Mouse (Mus musculus) layer of hippocampus, postnatal 25 days (tissue): ENCODE results near the gene Rad9a. TPM values are rescaled to one million over a fixed set of nuclear protein-coding genes. Genes with fewer than 3 reads are reported as not detected.

ENCODE experiments used
- DNase-seq, 2 experiments: peaks; one replicate each; pipeline ENCODE4 v3.0.0; 2022; ENCODE audit warnings: mixed read lengths in 2 of 2, low spot score in 1 of 2; ENCODE audit errors: extremely low spot score in 1 of 2
- total RNA-seq, 2 experiments: library from RNA; stranded (reverse); gene quantifications; 2 replicates each; pipeline ENCODE4 v1.2.3; 2021

The Rad9a gene
- total RNA-seq, 2 experiments from 2014 or later, result 7.4 to 8.2 TPM

DNA sequence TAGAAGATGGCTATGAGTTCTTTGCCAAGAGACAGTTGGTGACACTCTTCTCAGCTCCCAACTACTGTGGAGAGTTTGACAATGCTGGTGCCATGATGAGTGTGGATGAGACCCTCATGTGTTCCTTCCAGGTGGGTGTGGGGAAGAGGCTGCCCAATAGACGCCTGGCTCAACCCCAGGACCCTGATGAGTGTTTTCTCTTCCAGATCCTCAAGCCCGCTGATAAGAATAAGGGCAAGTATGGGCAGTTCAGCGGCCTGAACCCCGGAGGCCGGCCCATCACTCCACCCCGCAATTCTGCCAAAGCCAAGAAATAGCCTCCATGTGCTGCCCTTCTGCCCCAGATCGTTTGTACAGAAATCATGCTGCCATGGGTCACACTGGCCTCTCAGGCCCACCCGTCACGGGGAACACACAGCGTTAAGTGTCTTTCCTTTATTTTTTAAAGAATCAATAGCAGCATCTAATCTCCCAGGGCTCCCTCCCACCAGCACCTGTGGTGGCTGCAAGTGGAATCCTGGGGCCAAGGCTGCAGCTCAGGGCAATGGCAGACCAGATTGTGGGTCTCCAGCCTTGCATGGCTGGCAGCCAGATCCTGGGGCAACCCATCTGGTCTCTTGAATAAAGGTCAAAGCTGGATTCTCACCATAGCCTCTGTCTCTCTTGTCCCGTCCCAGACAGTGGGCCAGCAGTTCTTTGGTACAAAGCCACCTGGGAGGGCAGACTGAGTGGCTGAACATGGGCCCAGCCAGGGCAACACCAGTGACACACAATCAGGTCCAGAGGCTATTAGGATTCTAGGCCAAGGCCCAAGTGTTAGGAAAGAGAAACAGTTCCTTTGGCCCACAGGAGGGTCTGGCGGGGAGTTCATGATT lies 6.4 kb downstream of the Rad9a start:
- no peak for DNase-seq

GRCm38 (mm10) chr19:4194021-4194724 lies 7.3 kb downstream of the Rad9a start:
- no peak for DNase-seq

GRCm38 (mm10) chr19:4193129-4193528 lies 8.3 kb downstream of the Rad9a start:
- no peak for DNase-seq

DNA sequence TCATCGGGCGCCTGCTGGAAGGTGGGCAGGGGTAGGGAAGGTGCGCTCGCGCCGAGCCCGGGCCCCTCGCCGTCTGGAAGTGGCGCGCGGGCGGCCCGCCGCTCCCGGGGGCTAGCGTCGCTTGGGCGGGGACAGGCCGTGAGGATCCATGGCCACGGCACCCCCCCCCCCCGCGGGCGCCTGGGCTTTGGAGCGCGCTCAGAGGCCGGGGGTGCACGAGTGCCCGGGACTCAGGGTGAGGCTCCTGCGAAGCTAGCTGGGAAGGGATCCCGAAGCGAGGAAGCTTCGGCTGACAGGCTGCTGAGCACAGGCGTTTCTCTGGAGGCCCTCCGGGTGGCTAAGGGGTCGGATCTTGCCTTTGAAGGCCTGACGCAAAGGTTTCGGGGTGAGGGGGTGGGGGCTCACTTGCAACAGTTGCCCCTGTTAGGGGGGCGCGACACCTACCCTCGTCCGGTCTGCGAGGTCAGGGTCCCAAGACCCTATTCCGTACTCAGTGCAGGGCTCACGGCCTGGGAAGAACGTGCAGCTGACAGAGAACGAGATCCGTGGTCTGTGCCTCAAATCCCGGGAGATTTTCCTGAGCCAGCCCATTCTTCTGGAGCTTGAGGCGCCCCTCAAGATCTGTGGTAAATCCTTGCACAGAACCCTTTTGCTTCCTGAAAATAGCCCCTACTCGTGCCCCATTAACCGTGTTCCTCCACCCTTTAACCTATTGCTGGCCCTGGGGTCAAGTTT lies 9.0 kb downstream of the Rad9a start:
- no peak for DNase-seq

GRCm38 (mm10) chr19:4191528-4192250 lies 9.8 kb downstream of the Rad9a start, which contains the start of gene Ppp1ca:
Gene Ppp1ca, plus strand, starts transcription at chr19:4192065.
- DNase-seq, result peak; percentile 92 to 95

GRCm38 (mm10) chr19:4190831-4191334 lies 10.6 kb downstream of the Rad9a start, which contains the start of gene Tbc1d10c:
Gene Tbc1d10c, minus strand, starts transcription at chr19:4191284.
- DNase-seq, result no peak

DNA sequence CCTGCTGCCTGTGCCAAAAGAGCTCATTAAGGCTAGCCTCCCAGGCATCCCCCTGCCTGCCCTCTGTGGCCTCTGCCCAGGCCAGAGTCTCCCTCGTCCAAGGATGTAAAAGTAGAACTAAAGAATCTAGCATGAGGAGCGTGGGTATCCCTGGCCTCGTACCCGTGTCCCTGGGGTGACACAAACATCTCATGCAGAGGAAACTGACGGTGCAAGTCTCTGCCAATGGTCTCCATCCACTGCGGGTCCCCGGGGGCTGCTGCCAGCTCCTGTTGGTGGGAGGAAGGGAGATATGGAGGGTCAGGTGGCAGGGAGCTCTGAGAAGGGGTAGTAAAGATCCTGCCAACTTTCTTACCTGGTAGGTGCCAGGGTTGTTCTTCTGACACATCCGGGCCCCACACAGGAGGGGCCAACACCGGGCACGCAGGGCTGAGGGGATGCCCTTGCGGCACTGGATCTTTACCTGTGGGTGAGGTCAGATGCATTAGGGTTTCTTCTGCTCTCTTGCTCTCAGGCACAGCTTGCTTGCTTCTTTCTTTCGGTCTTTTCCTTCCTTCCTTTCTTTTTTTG lies 12.3 kb downstream of the Rad9a start:
- DNase-seq, result no peak

DNA sequence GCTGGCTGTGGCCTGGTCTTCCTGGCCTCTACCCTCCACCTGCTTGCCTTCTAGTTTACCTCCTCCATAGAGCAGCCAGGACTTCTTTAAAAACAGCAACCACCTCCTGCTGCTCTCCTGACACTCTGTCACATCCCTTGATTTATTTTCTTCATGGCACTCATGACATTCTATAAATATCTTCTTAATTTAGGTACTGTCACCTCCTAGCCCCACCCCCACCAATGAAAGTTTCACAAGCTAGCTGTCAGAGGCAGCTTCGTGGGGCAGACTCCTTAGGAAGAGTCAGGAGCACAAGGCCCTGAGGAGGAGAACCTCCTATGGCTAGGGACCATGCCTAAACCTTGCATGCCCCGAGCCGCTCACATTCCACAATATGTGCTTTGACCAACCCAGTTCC lies 14.2 kb downstream of the Rad9a start:
- no peak for DNase-seq

- no peak for DNase-seq
Measured at GRCm38 (mm10) chr19:4184976-4185975, 16.2 kb downstream of the Rad9a start.

DNA sequence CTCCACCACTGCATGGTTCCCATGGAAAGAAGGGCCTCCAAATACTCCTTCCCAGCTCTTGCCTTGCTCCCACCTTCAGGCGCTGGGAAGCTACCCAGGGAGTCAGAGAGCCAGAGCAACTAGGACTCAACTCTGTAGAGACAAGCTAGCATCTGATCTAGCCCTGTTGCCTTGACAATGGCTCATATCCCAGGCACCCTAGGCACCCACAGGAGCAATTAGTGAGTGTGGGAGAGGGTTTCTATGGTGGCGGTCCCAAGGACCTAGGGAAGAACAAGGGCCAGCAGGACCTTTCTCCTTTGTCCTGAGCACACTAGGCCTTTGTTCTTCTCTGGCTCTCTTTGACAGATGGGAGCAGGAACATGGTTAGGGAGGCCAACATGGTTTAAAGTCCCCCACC lies 17.8 kb downstream of the Rad9a start:
- DNase-seq, result no peak

DNA sequence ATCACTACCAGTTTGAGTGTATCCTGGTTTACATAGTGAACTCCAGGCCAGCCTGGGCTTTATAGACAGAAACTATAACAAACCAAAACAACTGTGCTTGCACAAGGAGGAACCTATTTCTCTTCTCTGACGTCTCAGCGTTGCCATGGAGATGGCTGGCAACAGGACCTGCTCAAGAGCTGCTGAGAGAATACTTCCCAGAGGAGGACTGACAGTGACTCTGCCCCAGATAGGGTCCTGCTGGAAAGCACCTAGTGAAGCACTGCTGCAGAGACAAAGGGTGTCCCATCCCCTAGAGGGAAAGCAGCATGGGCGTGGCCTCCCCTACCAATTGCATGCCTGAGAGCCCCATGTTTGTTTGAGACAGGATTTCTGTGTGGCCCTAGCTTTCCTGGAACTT lies 19.6 kb downstream of the Rad9a start:
- peak in 1 of 2 experiments; percentile 57 for DNase-seq

DNA sequence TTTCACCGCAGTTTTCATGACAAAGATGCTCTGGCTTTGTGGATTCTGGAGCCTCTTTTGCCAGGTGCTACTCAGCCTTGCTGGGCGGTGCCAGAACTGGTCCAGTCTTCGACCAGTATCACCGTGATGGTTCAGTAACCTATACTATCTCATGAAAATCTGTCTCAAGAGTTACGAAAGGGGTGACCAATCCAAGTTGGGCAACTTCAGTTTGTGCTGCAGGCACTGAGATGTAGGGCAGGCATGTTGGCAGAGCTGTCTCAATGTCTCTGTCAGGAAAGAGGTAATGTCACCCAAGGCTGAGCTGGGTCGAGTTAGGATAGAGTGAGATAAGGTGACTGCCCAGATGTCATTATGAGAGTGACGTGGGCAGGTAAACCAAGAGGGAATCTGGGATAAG lies 21.1 kb downstream of the Rad9a start:
- DNase-seq, result no peak

DNA sequence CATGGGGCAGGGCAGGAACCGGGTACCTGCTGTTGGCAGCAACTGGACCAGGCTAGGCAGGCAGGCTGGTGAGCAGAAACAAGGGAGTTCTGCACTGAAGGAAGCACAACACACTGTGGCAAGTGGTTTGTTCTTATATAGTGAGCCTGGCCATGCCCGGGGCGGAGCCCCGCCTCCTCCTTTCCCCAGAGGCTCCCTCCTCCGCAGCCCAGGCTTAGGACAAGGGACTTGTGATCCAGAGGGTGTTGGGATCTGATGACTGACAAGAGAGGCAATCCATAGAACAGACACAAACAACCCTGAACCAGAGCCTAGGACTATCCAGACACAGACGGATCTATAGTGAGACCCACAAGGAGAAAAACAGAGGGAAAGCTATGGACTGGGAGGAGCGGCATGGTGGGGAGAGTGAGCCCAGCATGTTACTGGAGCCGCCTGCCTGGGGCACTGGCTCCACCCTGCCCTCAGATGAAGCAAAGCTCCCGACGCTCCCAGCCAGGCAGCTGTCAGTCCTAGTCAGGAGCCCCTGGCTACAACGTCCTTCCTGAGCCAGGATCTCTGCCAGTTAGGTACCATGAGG lies 26.0 kb downstream of the Rad9a start, which contains the start of gene Carns1:
Gene Carns1, minus strand, starts transcription at position 112 of the 580 bp plus-strand sequence.
- DNase-seq, result no peak

DNA sequence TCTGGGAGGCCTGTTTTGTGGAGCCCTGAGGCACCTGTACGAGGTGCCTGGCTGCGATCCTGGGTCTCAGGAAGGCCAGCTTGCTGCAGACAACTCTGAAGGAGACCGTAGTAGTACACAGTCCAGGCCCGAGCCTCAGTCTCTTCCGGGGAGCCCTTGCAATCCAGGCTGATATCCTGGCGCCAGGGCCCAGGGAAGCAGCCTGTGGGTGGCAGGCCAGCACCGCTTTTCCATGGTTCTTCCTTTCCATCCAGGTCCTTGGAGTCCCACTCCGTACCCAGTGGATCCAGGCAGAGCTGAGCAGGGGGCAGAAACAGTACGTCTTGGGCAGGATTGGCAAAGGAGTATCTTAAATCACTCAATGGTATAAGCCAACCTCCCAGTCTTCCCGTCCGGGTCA lies 28.5 kb downstream of the Rad9a start:
- DNase-seq, result no peak

DNA sequence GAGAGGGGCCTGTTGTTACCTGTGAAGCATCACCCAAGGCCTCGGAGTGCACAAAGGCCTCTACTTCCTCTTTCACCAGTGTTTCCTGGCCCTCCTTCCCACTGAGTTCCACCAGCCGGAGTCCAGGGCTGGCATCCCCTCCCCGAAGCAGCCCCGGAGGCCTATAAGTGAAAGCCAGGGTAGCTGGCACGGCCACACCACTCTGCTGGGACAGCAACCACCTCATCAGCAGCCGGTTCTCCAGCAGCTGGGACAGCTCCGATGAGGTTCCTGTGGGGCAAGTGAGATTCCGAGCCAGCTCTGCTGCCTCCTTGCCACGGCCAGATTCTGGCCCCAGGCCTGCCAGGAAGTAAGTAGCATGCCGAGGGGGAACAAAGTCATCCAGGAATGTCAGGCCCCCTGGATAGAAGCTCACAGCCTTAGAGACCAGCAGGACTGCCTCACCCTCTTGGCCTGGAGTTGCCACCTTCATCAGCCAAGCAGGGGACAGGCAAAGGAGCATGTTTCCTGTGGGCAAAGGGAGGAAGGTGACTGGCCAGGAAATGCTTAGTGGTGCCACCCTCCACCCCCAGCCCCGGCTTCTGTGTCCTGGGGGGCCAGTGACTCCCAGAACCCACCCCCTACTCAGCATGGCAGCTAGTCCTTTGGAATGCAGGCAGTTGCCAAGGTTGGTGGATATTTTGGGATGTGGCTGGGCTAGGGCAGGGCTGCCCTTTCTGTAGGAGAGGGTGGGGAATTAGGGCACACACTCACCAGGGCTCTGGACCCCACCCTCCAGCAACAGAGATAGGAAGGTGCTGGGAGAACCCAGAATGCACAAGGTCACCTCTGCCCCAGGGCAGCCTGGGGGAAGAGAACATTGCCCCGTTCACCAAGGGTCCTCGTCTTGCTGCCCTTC lies 29.8 kb downstream of the Rad9a start:
- no peak for DNase-seq

GRCm38 (mm10) chr19:4170723-4171392 lies 30.6 kb downstream of the Rad9a start:
- no peak for DNase-seq
